Mouse (Mus musculus) cerebellum, adult 2 months (tissue): ENCODE measurements around the gene Dennd2a.

ENCODE experiments used
- CTCF ChIP-seq: fragments of 200-500 bp; IDR thresholded peaks from 2 replicates; pipeline ENCODE4 v1.5.1; 2011; ENCODE audit warnings: low read depth, mild to moderate bottlenecking, control low read depth, low read length, moderate library complexity, borderline replicate concordance; ENCODE audit not compliant: insufficient read depth
- POLR2A ChIP-seq: fragments of 200-500 bp; IDR thresholded peaks from 2 replicates; pipeline ENCODE4 v1.6.1; 2011; ENCODE audit warnings: low read length, control low read depth, borderline replicate concordance; ENCODE audit not compliant: insufficient read depth

GRCm38 (mm10) chr6:39469427-39469826 lies 88.2 kb downstream of the Dennd2a start:
- TF ChIP-seq POLR2A (no peak), CTCF (no peak)
